Mouse (Mus musculus) kidney, embryonic 16.5 days (tissue): ENCODE measurements around the gene Nrxn3. TPM values are rescaled to one million over a fixed set of nuclear protein-coding genes. Genes with fewer than 3 reads are reported as not detected.

Experiments used
- ATAC-seq: fragments of 200-750 bp; cut with Nextera tagmentation; 2 replicates; pipeline ENCODE4 v1.8.0; 2017; ENCODE audit warnings: moderate TSS enrichment; ENCODE audit not compliant: low FRiP score, low TSS enrichment
- H3K27ac ChIP-seq: fragments of 300-500 bp; sonication (generic); 2 replicates; pipeline ENCODE4 v1.5.1; 2014; ENCODE audit warnings: low read length
- H3K27me3 ChIP-seq: fragments of 300-500 bp; sonication (generic); 2 replicates; pipeline ENCODE4 v1.6.1; 2014; ENCODE audit warnings: low read length, control low read depth, mixed read lengths; ENCODE audit not compliant: insufficient read depth
- H3K36me3 ChIP-seq: fragments of 300-500 bp; sonication (generic); 2 replicates; pipeline ENCODE4 v1.6.1; 2014; ENCODE audit warnings: low read length, control low read depth, mixed read lengths; ENCODE audit not compliant: insufficient read depth
- H3K4me1 ChIP-seq: fragments of 300-500 bp; sonication (generic); 2 replicates; pipeline ENCODE4 v1.6.1; 2014; ENCODE audit warnings: low read length, control low read depth, mixed read lengths; ENCODE audit not compliant: insufficient read depth
- H3K4me2 ChIP-seq: fragments of 300-500 bp; sonication (generic); replicated peaks from 2 replicates; pipeline ENCODE4 v1.6.1; 2014; ENCODE audit warnings: low read depth, low read length
- H3K4me3 ChIP-seq: fragments of 300-500 bp; sonication (generic); 2 replicates; pipeline ENCODE4 v1.5.1; 2014; ENCODE audit warnings: mild to moderate bottlenecking, low read length
- H3K9ac ChIP-seq: fragments of 300-500 bp; sonication (generic); replicated peaks from 2 replicates; pipeline ENCODE4 v1.6.1; 2014; ENCODE audit warnings: low read length
- H3K9me3 ChIP-seq: fragments of 300-500 bp; sonication (generic); 2 replicates; pipeline ENCODE4 v1.6.1; 2016; ENCODE audit warnings: low read length, control low read depth
- WGBS: fragments of 180-500 bp; shearing (Covaris S2); extraction: QIAGEN DNeasy Blood & Tissue Kit; methylation state at CpG from one replicate; pipeline ENCODE4 v1.1.7; 2014; 5-methylcytosine and 5-hydroxymethylcytosine counted together
- polyA plus RNA-seq: library from polyadenylated mRNA; unstranded; fragments of >200 nt; fragmentation: Nextera tagmentation; extraction: Ambion mirVana; gene quantifications from 2 replicates; pipeline ENCODE4 v1.2.1, GENCODE M21; 2015

Gene Nrxn3
- polyA plus RNA-seq, 1 experiment from 2014 or later, result 5.1 TPM

DNA sequence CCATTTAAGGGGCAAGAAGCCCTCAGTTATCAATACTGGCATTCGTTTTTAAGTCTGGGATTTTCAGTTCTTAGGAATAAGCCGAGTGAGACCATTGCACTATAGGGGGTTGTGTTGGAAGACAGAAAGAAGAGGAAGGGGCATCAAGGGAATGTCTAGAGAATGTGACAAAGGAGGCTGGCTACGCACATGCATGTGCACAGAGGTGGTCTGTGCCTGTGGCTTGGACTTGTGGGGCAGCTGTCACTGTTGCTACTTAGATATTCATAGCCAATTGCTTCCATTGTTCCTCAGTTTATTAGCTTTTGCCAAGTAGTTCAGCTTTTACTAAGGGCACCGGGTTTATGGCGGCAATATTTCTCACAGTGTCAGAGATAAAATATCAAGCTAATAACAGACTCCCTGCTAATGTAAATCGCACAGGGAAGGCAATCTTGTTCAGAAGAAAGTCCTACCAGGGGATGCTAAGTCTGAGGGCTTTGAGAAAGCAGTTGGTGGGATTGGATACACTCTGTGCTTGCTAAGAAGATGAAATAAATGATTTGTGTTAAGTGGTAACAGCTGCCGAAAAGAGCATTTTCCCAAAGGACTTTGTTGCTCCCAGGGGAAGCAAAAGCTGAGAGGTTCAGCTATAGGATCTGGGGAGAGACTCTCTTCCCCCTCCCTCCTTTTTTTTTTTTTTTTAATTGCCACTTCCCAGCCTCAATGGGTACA is 177.5 kb downstream of the Nrxn3 start:
- 41% methylated on average over 7 of the region's 7 CpGs for WGBS
- H3K4me1 ChIP-seq, result no peaks in the 10 kb centered on the region

DNA sequence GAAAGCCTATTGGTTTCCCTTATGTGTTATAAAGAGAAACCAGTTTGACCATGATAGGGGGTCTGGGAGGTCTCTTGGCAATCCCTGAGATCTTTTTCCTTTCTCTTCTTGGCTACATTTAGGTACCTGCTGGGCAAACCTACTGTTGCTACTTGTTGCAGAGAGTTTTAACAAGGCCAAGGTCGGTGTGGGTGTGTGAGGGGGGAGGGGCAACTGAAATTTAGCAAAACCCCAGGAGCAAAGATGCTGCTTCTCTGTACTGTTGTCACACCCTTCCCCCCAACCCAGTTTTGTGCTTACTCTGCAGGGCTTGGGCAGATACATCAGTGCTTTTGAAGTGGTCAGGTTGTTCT is 178.0 kb downstream of the Nrxn3 start:
- Histone ChIP-seq H3K9ac (no peak overlapping the region), H3K4me1 (no peaks in the 10 kb centered on the region), H3K4me3 (no peak overlapping the region), H3K27me3 (no peaks in the 10 kb centered on the region), H3K9me3 (no peaks in the 10 kb centered on the region), H3K36me3 (no peaks in the 10 kb centered on the region), H3K27ac (no peak overlapping the region), H3K4me2 (no peak overlapping the region)
- WGBS, result 0% methylated on average over 1 of the region's 1 CpGs
- no peak for ATAC-seq

More for the DNA sequence above, 177.5 kb downstream of the Nrxn3 start:
- ATAC-seq, result no peak
- Histone ChIP-seq H3K27ac (no peak overlapping the region), H3K4me2 (no peak overlapping the region), H3K36me3 (no peaks in the 10 kb centered on the region), H3K4me3 (no peak overlapping the region), H3K27me3 (no peaks in the 10 kb centered on the region), H3K9ac (no peak overlapping the region), H3K9me3 (no peaks in the 10 kb centered on the region)

DNA sequence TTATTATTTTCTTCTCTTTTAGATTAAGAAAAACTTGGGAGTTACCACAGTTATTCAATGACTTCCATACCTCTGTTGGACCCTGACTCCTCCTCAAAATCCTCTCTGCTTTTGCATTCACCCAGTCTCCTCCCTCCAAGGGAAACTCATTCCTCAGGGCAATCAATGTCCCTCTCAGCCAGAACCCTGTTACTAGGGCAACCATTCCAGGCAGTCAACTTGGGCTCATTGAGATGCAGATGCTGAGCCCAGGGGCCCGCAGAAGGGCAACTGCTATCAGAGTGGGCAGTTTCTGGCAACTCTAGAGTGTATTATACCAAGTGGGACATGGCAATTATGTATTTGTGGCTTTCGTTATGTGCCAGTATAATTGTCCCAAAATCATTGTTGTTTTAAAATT is 188.1 kb downstream of the Nrxn3 start:
- Histone ChIP-seq H3K9ac (no peak overlapping the region), H3K36me3 (no peaks in the 10 kb centered on the region), H3K27me3 (no peaks in the 10 kb centered on the region), H3K4me2 (no peak overlapping the region), H3K9me3 (no peaks in the 10 kb centered on the region), H3K4me1 (no peaks in the 10 kb centered on the region), H3K27ac (no peak overlapping the region), H3K4me3 (no peak overlapping the region)
- ATAC-seq, result no peak
- 37% methylated on average over 2 of the region's 2 CpGs for WGBS

DNA sequence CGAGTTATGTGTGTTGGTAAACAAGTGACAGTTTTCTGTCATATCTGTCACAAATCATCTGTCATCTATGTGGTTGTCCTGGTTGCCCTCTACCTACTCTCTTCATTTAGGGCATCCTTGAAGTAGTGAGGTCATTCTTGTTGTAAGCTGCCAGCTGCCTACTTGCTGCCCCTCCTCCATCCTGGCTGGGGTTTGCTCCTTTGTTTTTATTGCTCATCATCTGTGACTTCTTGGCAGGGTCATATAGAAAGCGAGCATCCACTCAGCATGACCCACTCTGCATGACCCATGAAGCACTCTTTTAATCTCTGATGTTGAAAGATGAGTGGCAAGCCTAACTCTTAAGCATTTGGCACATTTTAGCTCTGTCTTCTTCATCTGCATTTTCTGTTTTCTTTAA is 194.1 kb downstream of the Nrxn3 start:
- H3K27me3 ChIP-seq, result no peaks in the 10 kb centered on the region
- no peak overlapping the region for H3K27ac ChIP-seq
- H3K4me3 ChIP-seq, result no peak overlapping the region
- no peaks in the 10 kb centered on the region for H3K4me1 ChIP-seq
- H3K9ac ChIP-seq, result no peak overlapping the region
- H3K4me2 ChIP-seq, result no peak overlapping the region
- H3K36me3 ChIP-seq, result no peaks in the 10 kb centered on the region
- ATAC-seq, result no peak
- H3K9me3 ChIP-seq, result no peaks in the 10 kb centered on the region
- WGBS, result 59% methylated on average over 2 of the region's 2 CpGs

DNA sequence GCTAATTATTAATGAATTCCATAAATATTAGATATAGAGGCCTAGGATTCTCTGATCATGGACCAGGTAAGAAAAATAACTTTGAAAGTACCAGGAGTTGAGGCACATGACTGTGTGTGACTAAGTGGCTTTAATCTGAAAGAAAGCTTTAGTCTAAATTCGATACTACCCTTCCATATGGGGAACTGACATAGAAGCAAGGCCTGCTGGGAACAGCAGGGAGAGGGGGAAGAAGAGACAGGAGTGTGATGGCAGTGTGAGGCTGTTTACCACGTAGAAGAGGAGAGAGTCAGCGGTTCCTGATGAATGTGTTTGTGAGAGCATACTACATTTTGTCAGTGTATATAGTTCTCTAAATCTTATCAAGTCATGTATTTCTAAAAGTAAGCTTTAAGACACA is 202.2 kb downstream of the Nrxn3 start:
- Histone ChIP-seq H3K9ac (no peak overlapping the region), H3K27me3 (no peaks in the 10 kb centered on the region), H3K9me3 (no peaks in the 10 kb centered on the region), H3K4me1 (no peaks in the 10 kb centered on the region), H3K4me3 (no peak overlapping the region), H3K27ac (no peak overlapping the region), H3K4me2 (no peak overlapping the region), H3K36me3 (no peaks in the 10 kb centered on the region)
- 59% methylated on average over 3 of the region's 3 CpGs for WGBS
- no peak for ATAC-seq

DNA sequence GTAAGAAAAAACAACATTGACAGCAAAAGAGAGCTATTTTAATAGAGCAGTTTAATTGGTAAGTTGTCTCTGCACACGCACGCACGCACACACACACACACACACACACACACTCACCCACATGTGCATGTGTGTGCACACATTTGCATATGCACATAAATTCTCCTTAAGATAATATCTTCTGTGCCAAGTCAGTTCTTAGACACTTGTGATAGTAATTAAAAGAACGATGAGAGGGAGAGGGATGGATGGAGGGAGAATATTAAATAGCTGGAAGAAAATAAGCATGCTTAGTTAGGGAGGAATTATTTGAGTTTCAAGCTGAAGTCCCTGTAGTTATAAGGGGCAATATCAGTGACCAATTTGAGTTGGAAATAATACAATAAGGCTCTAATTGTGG is 203.6 kb downstream of the Nrxn3 start:
- Histone ChIP-seq H3K36me3 (no peaks in the 10 kb centered on the region), H3K4me3 (no peak overlapping the region), H3K4me2 (no peak overlapping the region), H3K27me3 (no peaks in the 10 kb centered on the region), H3K9me3 (no peaks in the 10 kb centered on the region), H3K27ac (no peak overlapping the region), H3K9ac (no peak overlapping the region), H3K4me1 (no peaks in the 10 kb centered on the region)
- WGBS, result 80% methylated on average over 4 of the region's 4 CpGs
- no peak for ATAC-seq

DNA sequence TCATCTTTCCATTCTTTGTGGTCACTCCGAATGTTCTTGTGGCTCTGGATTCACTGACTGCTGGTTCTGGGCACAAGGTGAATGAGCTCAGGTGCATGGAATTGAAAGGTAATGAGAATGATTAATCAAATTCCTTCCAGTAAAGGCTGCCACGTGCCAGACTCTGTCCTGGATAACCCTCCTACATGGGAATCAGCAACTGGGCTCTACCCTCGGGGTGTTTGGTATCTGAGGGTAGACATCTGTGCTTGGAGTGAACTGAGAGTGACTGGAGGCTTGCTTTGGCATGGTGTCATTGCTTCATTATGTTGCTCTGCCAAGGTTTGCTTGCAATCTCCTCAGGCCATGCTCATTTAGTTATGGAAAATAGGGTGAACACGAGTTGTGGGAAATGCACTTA is 209.0 kb downstream of the Nrxn3 start:
- WGBS, result 69% methylated on average over 4 of the region's 4 CpGs
- H3K36me3 ChIP-seq, result no peaks in the 10 kb centered on the region
- H3K4me1 ChIP-seq, result no peaks in the 10 kb centered on the region
- no peak overlapping the region for H3K9ac ChIP-seq
- H3K4me2 ChIP-seq, result no peak overlapping the region
- no peak for ATAC-seq
- H3K9me3 ChIP-seq, result no peaks in the 10 kb centered on the region
- H3K27ac ChIP-seq, result no peak overlapping the region
- H3K27me3 ChIP-seq, result no peaks in the 10 kb centered on the region
- H3K4me3 ChIP-seq, result no peak overlapping the region

DNA sequence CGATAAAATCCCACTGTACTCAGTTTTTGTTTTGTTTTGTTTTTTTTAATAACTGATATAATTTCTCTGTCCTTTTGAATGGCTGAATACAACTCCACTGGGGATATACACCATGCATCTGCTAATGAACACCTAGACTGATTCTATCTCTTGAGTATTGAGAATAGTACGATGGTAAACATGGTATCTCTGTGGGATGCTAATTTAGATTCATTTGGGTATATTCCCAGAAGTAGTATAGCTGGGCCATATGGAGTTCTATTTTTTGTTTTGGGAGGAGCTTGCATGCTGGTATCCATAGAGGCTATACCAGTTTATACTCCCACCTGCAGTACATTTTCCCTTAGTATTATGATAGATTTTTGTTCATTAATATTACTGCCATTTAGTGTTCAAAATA is 217.0 kb downstream of the Nrxn3 start:
- Histone ChIP-seq H3K27me3 (no peaks in the 10 kb centered on the region), H3K4me1 (no peaks in the 10 kb centered on the region), H3K4me3 (no peak overlapping the region), H3K36me3 (no peaks in the 10 kb centered on the region), H3K9me3 (no peaks in the 10 kb centered on the region), H3K9ac (no peak overlapping the region), H3K4me2 (no peak overlapping the region), H3K27ac (no peak overlapping the region)
- WGBS, result 85% methylated on average over 2 of the region's 2 CpGs
- no peak for ATAC-seq

DNA sequence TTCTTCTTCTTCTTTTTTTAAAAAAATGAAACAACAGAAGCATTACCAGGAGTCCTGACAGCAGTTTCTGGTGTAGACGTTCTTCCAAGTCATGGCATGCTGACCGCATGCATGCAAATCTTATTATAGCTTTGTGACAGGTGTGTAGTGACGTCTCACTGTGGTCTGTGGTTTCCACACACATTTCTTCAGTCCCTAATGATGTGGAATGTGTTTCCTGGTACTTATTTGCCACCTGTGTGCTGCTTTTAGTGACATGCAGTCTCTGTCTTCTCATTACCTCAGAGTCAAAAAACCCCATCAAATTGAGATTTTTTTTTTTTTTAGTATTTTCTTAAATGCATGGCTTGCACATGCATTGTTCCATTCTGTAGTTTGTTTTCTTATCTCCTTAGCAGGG is 222.3 kb downstream of the Nrxn3 start:
- Histone ChIP-seq H3K9ac (no peak overlapping the region), H3K36me3 (no peaks in the 10 kb centered on the region), H3K27me3 (no peaks in the 10 kb centered on the region), H3K4me2 (no peak overlapping the region), H3K27ac (no peak overlapping the region), H3K4me1 (no peaks in the 10 kb centered on the region), H3K4me3 (no peak overlapping the region), H3K9me3 (no peaks in the 10 kb centered on the region)
- no peak for ATAC-seq
- 74% methylated on average over 3 of the region's 3 CpGs for WGBS

DNA sequence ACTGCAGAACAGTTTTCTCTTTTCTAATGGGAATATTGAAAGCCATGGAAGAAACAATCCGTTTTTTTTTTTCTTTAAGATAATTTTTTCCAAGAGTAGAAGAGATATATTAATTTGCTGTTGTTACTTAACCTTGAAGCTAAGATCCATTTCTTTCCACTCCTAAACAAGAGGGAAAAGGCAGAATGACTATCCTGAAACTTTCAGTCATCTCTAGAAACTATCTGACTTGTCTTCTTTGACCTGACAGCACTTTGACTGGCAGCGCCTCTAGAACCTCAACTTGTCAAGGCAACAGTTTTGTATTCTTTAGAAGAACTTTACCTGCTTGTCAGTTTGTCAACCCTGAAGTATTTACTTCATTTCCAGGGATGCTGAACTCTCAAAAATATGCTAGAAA is 227.2 kb downstream of the Nrxn3 start:
- Histone ChIP-seq H3K4me3 (no peak overlapping the region), H3K36me3 (no peaks in the 10 kb centered on the region), H3K9ac (no peak overlapping the region), H3K9me3 (no peaks in the 10 kb centered on the region), H3K27ac (no peak overlapping the region), H3K4me1 (no peaks in the 10 kb centered on the region), H3K4me2 (no peak overlapping the region), H3K27me3 (no peaks in the 10 kb centered on the region)
- no peak for ATAC-seq
- 88% methylated on average over 2 of the region's 2 CpGs for WGBS
